ENCODE assay signal across 10 mouse cellular contexts in genomic region chr5:91282969-91283368, GRCm38 (mm10).
DNase-seq lines count a peak whose midpoint lies in the region; ATAC-seq lines count a peak whose summit lies in the region.
"Had no signal": no experiment of that assay in that cellular context is flagged by ENCODE, and none has a peak within 500 bp of the region (broad histone marks: within the 10 kb centered on the region; RNA-seq: fewer than 3 reads in every experiment).

No protein-coding gene starts in this region.

- no peaks in the 10 kb centered on the region for H3K9me3 ChIP-seq in hindbrain, embryonic 12.5 days (replicated peaks)
- H3K9me3 ChIP-seq: neural tube, embryonic 13.5 days had no signal

- no peaks in the 10 kb centered on the region for H3K36me3 ChIP-seq in hindbrain, embryonic 12.5 days
- H3K36me3 ChIP-seq: neural tube, embryonic 13.5 days had no signal

- H3K4me2 ChIP-seq in hindbrain, embryonic 12.5 days (replicated peaks) = no peak overlapping the region
- H3K4me2 ChIP-seq: neural tube, embryonic 13.5 days had no signal

- peak; percentile 10 to 12 for DNase-seq in adrenal gland, postnatal 36 days
- DNase-seq in adrenal gland, postnatal 10 days = no peak
- DNase-seq in induced T-regulatory cell, adult 2 months (ENCODE audit: low read depth) = peak; percentile 1
- no peak for DNase-seq in cerebellum, adult 11 months
- no peak for DNase-seq in embryo, embryonic 10.5 days (ENCODE audit: low spot score)
- DNase-seq: kidney, adult 8-10 months had no signal

- no peaks in the 10 kb centered on the region for H3K4me1 ChIP-seq in hindbrain, embryonic 12.5 days
- H3K4me1 ChIP-seq: neural tube, embryonic 13.5 days had no signal

- no peaks in the 10 kb centered on the region for H3K27me3 ChIP-seq in hindbrain, embryonic 12.5 days
- H3K27me3 ChIP-seq: neural tube, embryonic 13.5 days had no signal

- 84% methylated on average over 7 of the region's 7 CpGs for WGBS in hindbrain, embryonic 12.5 days

- no peak overlapping the region for H3K27ac ChIP-seq in hindbrain, embryonic 12.5 days
- H3K27ac ChIP-seq: neural tube, embryonic 13.5 days had no signal

- H3K4me3 ChIP-seq in hindbrain, embryonic 12.5 days = no peak overlapping the region
- H3K4me3 ChIP-seq: neural tube, embryonic 13.5 days had no signal

- H3K9ac ChIP-seq in hindbrain, embryonic 12.5 days = no peak overlapping the region
- H3K9ac ChIP-seq: neural tube, embryonic 13.5 days had no signal

- peak; percentile 41 for ATAC-seq in CD4-positive, CD25-positive, alpha-beta regulatory T cell, adult 4 months
- peak; percentile 90 for ATAC-seq in megakaryocyte progenitor cell, adult 5-6 weeks (replicated peaks; ENCODE audit: poor library complexity)
- ATAC-seq in hindbrain, embryonic 12.5 days (ENCODE audit: low FRiP score) = no peak

Comparison
In these comparisons a context has a peak if more than half of its experiments do, and no peak if none do; other contexts are left out.
1. DNase-seq: peak in adrenal gland, postnatal 36 days (2 of 2) and induced T-regulatory cell, adult 2 months (single experiment); none in adrenal gland, postnatal 10 days (single experiment), cerebellum, adult 11 months (single experiment) and embryo, embryonic 10.5 days (single experiment).